Mouse (Mus musculus): ENCODE results near the gene Tex21. TPM values are rescaled to one million over a fixed set of nuclear protein-coding genes. Genes with fewer than 3 reads are reported as not detected.

Gene Tex21
- polyA plus RNA-seq, 1 experiment from 2014 or later = not detected

- Histone ChIP-seq H3K36me3 (ENCODE audit: control insufficient read depth, insufficient read depth, low read length) (no peaks in the 10 kb centered on the region), H3K4me2 (replicated peaks; ENCODE audit: low read depth) (no peak overlapping the region), H3K27me3 (ENCODE audit: control insufficient read depth, insufficient read depth, low read length) (no peaks in the 10 kb centered on the region), H3K9me3 (ENCODE audit: control insufficient read depth, low read length) (no peaks in the 10 kb centered on the region), H3K4me1 (replicated peaks; ENCODE audit: control insufficient read depth, insufficient read depth) (no peaks in the 10 kb centered on the region), H3K27ac (replicated peaks) (no peak overlapping the region), H3K4me3 (ENCODE audit: low read depth, low read length) (no peak overlapping the region), H3K9ac (ENCODE audit: low read length) (no peak overlapping the region)
- DNase-seq (ENCODE audit: low spot score) = no peak
- WGBS = 85% methylated on average over 1 of the region's 1 CpGs
- TF ChIP-seq EP300 (optimal IDR thresholded peaks at IDR 0.05) = no peak
- no peak for TF ChIP-seq CTCF (IDR thresholded peaks at IDR 0.05; ENCODE audit: low read depth)
- ATAC-seq (ENCODE audit: low FRiP score, low TSS enrichment) = no peak
These were observed 60.1 kb downstream of the Tex21 start for GRCm38 (mm10) chr12:76186473-76186872.

- Histone ChIP-seq H3K27ac (replicated peaks) (no peak overlapping the region), H3K4me2 (replicated peaks; ENCODE audit: low read depth) (no peak overlapping the region), H3K27me3 (ENCODE audit: control insufficient read depth, insufficient read depth, low read length) (no peaks in the 10 kb centered on the region), H3K4me1 (replicated peaks; ENCODE audit: control insufficient read depth, insufficient read depth) (no peaks in the 10 kb centered on the region), H3K4me3 (ENCODE audit: low read depth, low read length) (no peak overlapping the region), H3K36me3 (ENCODE audit: control insufficient read depth, insufficient read depth, low read length) (no peaks in the 10 kb centered on the region), H3K9me3 (ENCODE audit: control insufficient read depth, low read length) (no peaks in the 10 kb centered on the region), H3K9ac (ENCODE audit: low read length) (no peak overlapping the region)
- ATAC-seq (ENCODE audit: low FRiP score, low TSS enrichment) = no peak
- 51% methylated on average over 10 of the region's 10 CpGs for WGBS
- DNase-seq (ENCODE audit: low spot score) = no peak
- no peak for TF ChIP-seq CTCF (IDR thresholded peaks at IDR 0.05; ENCODE audit: low read depth)
- TF ChIP-seq EP300 (optimal IDR thresholded peaks at IDR 0.05) = no peak
These were observed 61.3 kb downstream of the Tex21 start for GRCm38 (mm10) chr12:76185167-76185816.

- no peak for ATAC-seq (ENCODE audit: low FRiP score, low TSS enrichment)
- H3K4me1 ChIP-seq (replicated peaks; ENCODE audit: control insufficient read depth, insufficient read depth) = no peaks in the 10 kb centered on the region
- H3K27me3 ChIP-seq (ENCODE audit: control insufficient read depth, insufficient read depth, low read length) = no peaks in the 10 kb centered on the region
- WGBS = 65% methylated on average over 6 of the region's 6 CpGs
- no peaks in the 10 kb centered on the region for H3K9me3 ChIP-seq (ENCODE audit: control insufficient read depth, low read length)
- H3K27ac ChIP-seq (replicated peaks) = no peak overlapping the region
- H3K36me3 ChIP-seq (ENCODE audit: control insufficient read depth, insufficient read depth, low read length) = no peaks in the 10 kb centered on the region
- no peak overlapping the region for H3K4me2 ChIP-seq (replicated peaks; ENCODE audit: low read depth)
- no peak overlapping the region for H3K4me3 ChIP-seq (ENCODE audit: low read depth, low read length)
- no peak overlapping the region for H3K9ac ChIP-seq (ENCODE audit: low read length)
- no peak for TF ChIP-seq CTCF (IDR thresholded peaks at IDR 0.05; ENCODE audit: low read depth)
- no peak for TF ChIP-seq EP300 (optimal IDR thresholded peaks at IDR 0.05)
- DNase-seq (ENCODE audit: low spot score) = no peak
These were observed 62.3 kb downstream of the Tex21 start for GRCm38 (mm10) chr12:76184271-76184670.

- TF ChIP-seq EP300 (optimal IDR thresholded peaks at IDR 0.05) (no peak), CTCF (IDR thresholded peaks at IDR 0.05; ENCODE audit: low read depth) (no peak)
- Histone ChIP-seq H3K36me3 (ENCODE audit: control insufficient read depth, insufficient read depth, low read length) (no peaks in the 10 kb centered on the region), H3K9me3 (ENCODE audit: control insufficient read depth, low read length) (no peaks in the 10 kb centered on the region), H3K4me1 (replicated peaks; ENCODE audit: control insufficient read depth, insufficient read depth) (no peaks in the 10 kb centered on the region), H3K4me3 (ENCODE audit: low read depth, low read length) (no peak overlapping the region), H3K4me2 (replicated peaks; ENCODE audit: low read depth) (no peak overlapping the region), H3K9ac (ENCODE audit: low read length) (no peak overlapping the region), H3K27ac (replicated peaks) (no peak overlapping the region), H3K27me3 (ENCODE audit: control insufficient read depth, insufficient read depth, low read length) (no peaks in the 10 kb centered on the region)
- DNase-seq (ENCODE audit: low spot score) (no peak), ATAC-seq (ENCODE audit: low FRiP score, low TSS enrichment) (no peak)
- 93% methylated on average over 6 of the region's 6 CpGs for WGBS
These were observed 63.7 kb downstream of the Tex21 start for GRCm38 (mm10) chr12:76182831-76183230.

GRCm38 (mm10) chr12:76181471-76181870 is 65.1 kb downstream of the Tex21 start:
- TF ChIP-seq CTCF (IDR thresholded peaks at IDR 0.05; ENCODE audit: low read depth) (no peak), EP300 (optimal IDR thresholded peaks at IDR 0.05) (no peak)
- 68% methylated on average over 8 of the region's 8 CpGs for WGBS
- no peak overlapping the region for H3K9ac ChIP-seq (ENCODE audit: low read length)
- H3K4me1 ChIP-seq (replicated peaks; ENCODE audit: control insufficient read depth, insufficient read depth) = no peaks in the 10 kb centered on the region
- H3K27ac ChIP-seq (replicated peaks) = no peak overlapping the region
- H3K4me2 ChIP-seq (replicated peaks; ENCODE audit: low read depth) = no peak overlapping the region
- no peaks in the 10 kb centered on the region for H3K36me3 ChIP-seq (ENCODE audit: control insufficient read depth, insufficient read depth, low read length)
- H3K9me3 ChIP-seq (ENCODE audit: control insufficient read depth, low read length) = no peaks in the 10 kb centered on the region
- DNase-seq (ENCODE audit: low spot score) (no peak), ATAC-seq (ENCODE audit: low FRiP score, low TSS enrichment) (no peak)
- H3K4me3 ChIP-seq (ENCODE audit: low read depth, low read length) = no peak overlapping the region
- no peaks in the 10 kb centered on the region for H3K27me3 ChIP-seq (ENCODE audit: control insufficient read depth, insufficient read depth, low read length)

GRCm38 (mm10) chr12:76180442-76180841 is 66.1 kb downstream of the Tex21 start:
- TF ChIP-seq EP300 (optimal IDR thresholded peaks at IDR 0.05) (no peak), CTCF (IDR thresholded peaks at IDR 0.05; ENCODE audit: low read depth) (no peak)
- WGBS = 50% methylated on average over 6 of the region's 6 CpGs

More at GRCm38 (mm10) chr12:76180442-76180841, 66.1 kb downstream of the Tex21 start:
- no peaks in the 10 kb centered on the region for H3K27me3 ChIP-seq (ENCODE audit: control insufficient read depth, insufficient read depth, low read length)
- H3K4me2 ChIP-seq (replicated peaks; ENCODE audit: low read depth) = no peak overlapping the region
- no peaks in the 10 kb centered on the region for H3K36me3 ChIP-seq (ENCODE audit: control insufficient read depth, insufficient read depth, low read length)
- no peak overlapping the region for H3K27ac ChIP-seq (replicated peaks)
- H3K4me1 ChIP-seq (replicated peaks; ENCODE audit: control insufficient read depth, insufficient read depth) = no peaks in the 10 kb centered on the region
- no peak overlapping the region for H3K9ac ChIP-seq (ENCODE audit: low read length)
- no peak for ATAC-seq (ENCODE audit: low FRiP score, low TSS enrichment)
- DNase-seq (ENCODE audit: low spot score) = peak; percentile 21
- H3K9me3 ChIP-seq (ENCODE audit: control insufficient read depth, low read length) = no peaks in the 10 kb centered on the region
- no peak overlapping the region for H3K4me3 ChIP-seq (ENCODE audit: low read depth, low read length)
